Mouse (Mus musculus) liver, embryonic 11.5 days (tissue): ENCODE measurements around the gene Ppp1r8. TPM values are rescaled to one million over a fixed set of nuclear protein-coding genes. Genes with fewer than 3 reads are reported as not detected.

ENCODE experiments used
- ATAC-seq: fragments of 200-750 bp; cut with Nextera tagmentation; replicated peaks from 2 replicates; pipeline ENCODE4 v1.8.0; 2017; ENCODE audit warnings: moderate number of reproducible peaks, mild to moderate bottlenecking, moderate TSS enrichment, moderate library complexity; ENCODE audit not compliant: low FRiP score
- DNase-seq: peaks from one replicate; pipeline ENCODE4 v3.0.0-alpha.2; 2017; ENCODE audit warnings: low spot score
- H3K27ac ChIP-seq: fragments of 300-500 bp; sonication (generic); 2 replicates; pipeline ENCODE4 v1.5.1; 2014; ENCODE audit warnings: mild to moderate bottlenecking, low read depth, low read length, control low read depth
- H3K27me3 ChIP-seq: fragments of 300-500 bp; sonication (generic); replicated peaks from 2 replicates; pipeline ENCODE4 v1.6.1; 2014; ENCODE audit warnings: low read length, mixed read lengths; ENCODE audit not compliant: control insufficient read depth, insufficient read depth
- H3K36me3 ChIP-seq: fragments of 300-500 bp; sonication (generic); 2 replicates; pipeline ENCODE4 v1.6.1; 2014; ENCODE audit warnings: mild to moderate bottlenecking, low read length, moderate library complexity, mixed read lengths; ENCODE audit not compliant: control insufficient read depth, insufficient read depth
- H3K4me1 ChIP-seq: fragments of 300-500 bp; sonication (generic); replicated peaks from 2 replicates; pipeline ENCODE4 v1.6.1; 2014; ENCODE audit warnings: low read length, mixed read lengths; ENCODE audit not compliant: control insufficient read depth, insufficient read depth
- H3K4me2 ChIP-seq: fragments of 300-500 bp; sonication (generic); 2 replicates; pipeline ENCODE4 v1.6.1; 2014; ENCODE audit warnings: mild to moderate bottlenecking, control low read depth, moderate library complexity
- H3K4me3 ChIP-seq: fragments of 300-500 bp; sonication (generic); 2 replicates; pipeline ENCODE4 v1.5.1; 2014; ENCODE audit warnings: low read depth, low read length, control low read depth
- H3K9ac ChIP-seq: fragments of 300-500 bp; sonication (generic); 2 replicates; pipeline ENCODE4 v1.6.1; 2014; ENCODE audit warnings: low read depth, low read length, control low read depth
- H3K9me3 ChIP-seq: fragments of 300-500 bp; sonication (generic); 2 replicates; pipeline ENCODE4 v1.6.1; 2016; ENCODE audit warnings: low read length, inconsistent platforms, mixed read lengths; ENCODE audit not compliant: control insufficient read depth
- WGBS: fragments of 180-500 bp; shearing (Covaris S2); extraction: QIAGEN DNeasy Blood & Tissue Kit; methylation state at CpG from one replicate; pipeline ENCODE4 v1.1.7; 2014; 5-methylcytosine and 5-hydroxymethylcytosine counted together
- polyA plus RNA-seq: library from polyadenylated mRNA; unstranded; fragments of >200 nt; fragmentation: Nextera tagmentation; extraction: Ambion mirVana; gene quantifications from 2 replicates; pipeline ENCODE4 v1.2.1, GENCODE M21; 2014

Ppp1r8 gene
- 44.0 and 50.5 TPM in 2 replicates for polyA plus RNA-seq

GRCm38 (mm10) chr4:132842970-132843704 lies at the start of gene Ppp1r8:
Ppp1r8 (minus strand) TSS chr4:132843169.
- H3K4me2 ChIP-seq, result peak within 1 kb of the TSS; percentile 69
- peak within 1 kb of the TSS; percentile 72 for H3K27ac ChIP-seq
- 1% methylated on average over 40 of the region's 40 CpGs for WGBS
- peaks cover 16% of the 10 kb centered on the region for H3K36me3 ChIP-seq
- H3K4me3 ChIP-seq, result peak within 1 kb of the TSS; percentile 84
- peaks cover 17% of the 10 kb centered on the region for H3K4me1 ChIP-seq
- H3K9ac ChIP-seq, result peak within 1 kb of the TSS; percentile 94
- ATAC-seq (peak; percentile 98), DNase-seq (peak; percentile 86)
- no peaks in the 10 kb centered on the region for H3K27me3 ChIP-seq
- no peaks in the 10 kb centered on the region for H3K9me3 ChIP-seq

DNA sequence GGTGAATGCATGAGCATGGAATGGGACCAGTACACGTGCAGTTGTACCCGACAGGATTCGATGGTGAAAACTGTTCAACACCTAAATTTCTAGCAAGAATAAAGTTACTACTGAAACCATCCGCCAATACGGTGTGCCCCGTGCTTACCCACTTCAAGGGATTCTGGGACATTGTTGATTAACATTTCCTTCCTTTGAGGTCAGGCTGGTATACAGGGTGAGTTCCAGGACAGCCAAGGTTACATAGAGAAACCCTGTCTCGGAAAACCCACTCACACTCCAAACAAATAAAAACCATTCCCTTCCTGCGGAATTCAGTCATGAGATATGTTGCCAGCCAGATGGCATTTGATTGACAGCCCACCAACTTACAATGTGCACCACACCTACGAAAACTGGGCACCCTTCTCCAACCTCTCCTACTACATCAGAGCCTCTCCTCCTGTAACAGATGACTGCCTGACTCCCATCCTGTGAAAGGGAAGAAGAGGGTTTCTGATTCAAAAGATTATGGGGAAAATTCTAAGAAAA lies 41.9 kb upstream of the Ppp1r8 start:
- Histone ChIP-seq H3K27ac (peak overlapping the region; percentile 73), H3K36me3 (no peaks in the 10 kb centered on the region; the same call in 1 of the 2 replicates), H3K27me3 (no peaks in the 10 kb centered on the region), H3K4me3 (peak overlapping the region; percentile 79), H3K9ac (peak overlapping the region; percentile 90), H3K4me1 (peaks cover 12% of the 10 kb centered on the region), H3K9me3 (no peaks in the 10 kb centered on the region), H3K4me2 (peak overlapping the region; percentile 88)
- no peak for DNase-seq
- 0 out of 2 replicates have a peak, but pooled peaks have one; percentile 18 for ATAC-seq
- WGBS, result 14% methylated on average over 9 of the region's 9 CpGs

DNA sequence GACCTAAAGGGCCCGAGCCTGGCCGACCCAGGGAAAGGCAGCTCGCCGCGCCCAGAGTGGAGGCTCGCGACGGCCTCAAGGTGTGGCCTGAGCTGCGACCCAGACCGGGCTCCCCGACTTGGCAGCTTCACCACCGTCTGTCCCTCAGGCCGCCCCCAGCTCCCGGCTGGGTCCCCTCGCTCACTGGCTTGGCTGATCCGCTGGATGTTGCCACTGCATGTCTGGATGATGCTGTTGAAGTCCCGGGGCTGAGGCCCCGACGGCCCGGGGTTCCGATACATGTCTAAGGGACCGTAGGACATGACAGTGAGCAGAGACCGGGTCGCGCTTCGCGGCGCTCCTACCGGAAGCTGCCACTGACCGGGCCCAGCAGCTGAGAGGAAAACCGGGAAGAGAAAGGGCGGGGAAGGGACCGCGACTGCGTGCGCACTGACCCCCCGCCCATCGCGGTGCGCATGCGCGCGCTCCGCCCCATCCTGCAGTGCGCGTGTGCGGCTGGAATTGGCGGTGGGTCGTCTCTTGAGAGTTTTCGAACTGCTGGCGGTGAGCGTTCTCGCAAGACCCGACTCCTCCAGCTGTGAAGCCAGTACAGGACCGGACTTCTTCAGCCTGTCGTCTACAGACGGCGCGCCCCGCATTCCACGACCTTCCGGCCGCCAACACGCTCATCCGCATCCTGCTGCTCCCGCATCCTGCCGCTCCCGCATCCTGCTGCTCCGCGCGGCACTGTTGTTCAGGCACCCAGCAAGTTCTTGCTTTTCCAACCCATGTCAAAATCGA lies 41.3 kb upstream of the Ppp1r8 start, which contains the start of gene Stx12:
TSS of gene Stx12 (minus strand) at position 446 of the 780 bp plus-strand sequence.
- peak; percentile 90 for ATAC-seq
- peak; percentile 87 for DNase-seq
- H3K27ac ChIP-seq, result peak within 1 kb of the TSS; percentile 73
- peak within 1 kb of the TSS; percentile 88 for H3K4me2 ChIP-seq
- WGBS, result under 1% methylated on average over 71 of the region's 72 CpGs
- H3K9ac ChIP-seq, result peak within 1 kb of the TSS; percentile 90
- H3K36me3 ChIP-seq, result no peaks in the 10 kb centered on the region; the same call in 1 of the 2 replicates
- peak within 1 kb of the TSS; percentile 79 for H3K4me3 ChIP-seq
- H3K9me3 ChIP-seq, result no peaks in the 10 kb centered on the region
- H3K4me1 ChIP-seq, result peaks cover 12% of the 10 kb centered on the region
- H3K27me3 ChIP-seq, result no peaks in the 10 kb centered on the region

DNA sequence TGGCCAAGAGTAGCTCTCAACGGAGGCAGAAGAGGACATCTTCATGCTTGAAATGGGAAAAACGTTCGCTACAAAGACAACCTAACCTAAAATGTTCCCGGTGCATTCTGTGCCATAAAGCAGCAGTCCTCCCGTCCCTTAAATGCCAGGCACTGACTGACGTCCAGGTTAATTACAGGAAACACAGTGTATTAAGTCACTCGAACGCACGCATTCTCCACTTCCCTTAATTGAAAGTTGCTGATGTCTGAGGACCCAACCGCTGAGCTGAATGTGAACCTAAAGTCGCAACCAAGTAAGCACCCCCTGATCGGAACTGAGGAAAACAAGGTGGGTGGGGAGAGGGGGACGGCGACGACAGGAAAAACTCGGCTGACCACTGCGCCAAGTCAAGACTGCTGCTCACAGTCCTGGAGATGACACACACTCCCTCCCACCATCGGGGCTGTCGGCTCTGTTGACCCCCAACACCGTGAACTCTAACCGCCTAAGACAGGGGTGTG lies 40.6 kb upstream of the Ppp1r8 start:
- Histone ChIP-seq H3K9ac (peak overlapping the region; percentile 90), H3K27me3 (no peaks in the 10 kb centered on the region), H3K9me3 (no peaks in the 10 kb centered on the region), H3K4me3 (peak overlapping the region; percentile 79), H3K36me3 (no peaks in the 10 kb centered on the region; the same call in 1 of the 2 replicates), H3K4me2 (peak overlapping the region; percentile 88), H3K4me1 (peaks cover 12% of the 10 kb centered on the region), H3K27ac (peak overlapping the region; percentile 73)
- WGBS, result 3% methylated on average over 21 of the region's 21 CpGs
- DNase-seq (no peak), ATAC-seq (no peak)

DNA sequence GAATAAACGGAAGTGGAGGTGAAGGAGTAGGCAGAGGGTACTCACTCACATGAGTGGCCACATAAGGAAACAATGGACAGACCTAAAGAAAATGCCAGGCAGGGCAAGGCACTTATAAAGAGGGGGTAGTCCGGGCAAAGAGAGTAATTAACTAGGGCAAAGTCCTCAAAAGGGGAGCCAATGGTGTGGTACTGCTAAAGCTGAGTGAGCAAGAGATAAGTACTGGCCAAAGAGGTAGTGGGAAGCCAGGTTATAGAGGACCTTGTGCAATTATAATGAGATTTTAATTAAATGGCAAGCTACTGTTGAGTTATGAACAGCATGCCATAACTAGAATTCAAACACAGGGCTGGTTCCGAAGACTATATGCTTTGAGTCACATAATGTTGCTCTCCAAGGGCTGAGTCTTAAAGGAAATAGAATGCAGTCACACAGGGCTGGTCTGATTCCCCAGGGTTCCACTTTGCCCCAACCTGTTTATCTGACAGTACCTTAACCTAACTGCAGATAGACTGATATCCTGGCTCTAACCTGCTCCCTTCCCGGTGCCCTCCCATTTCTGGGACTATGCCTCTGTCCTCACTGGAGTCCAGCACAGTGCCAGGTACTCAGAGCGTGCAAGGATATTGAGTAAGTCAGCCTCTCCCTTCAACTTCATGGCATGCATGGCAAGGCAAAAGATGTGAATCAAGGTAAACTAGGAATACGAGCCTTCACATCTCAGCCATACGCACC lies 31.6 kb upstream of the Ppp1r8 start:
- Histone ChIP-seq H3K9ac (no peak overlapping the region), H3K27ac (no peak overlapping the region), H3K4me2 (no peak overlapping the region), H3K27me3 (no peaks in the 10 kb centered on the region), H3K4me1 (peaks cover 20% of the 10 kb centered on the region), H3K4me3 (no peak overlapping the region), H3K9me3 (no peaks in the 10 kb centered on the region), H3K36me3 (peaks cover 9% of the 10 kb centered on the region; the same call in 1 of the 2 replicates)
- WGBS, result 85% methylated on average over 7 of the region's 7 CpGs
- ATAC-seq, result no peak
- no peak for DNase-seq

DNA sequence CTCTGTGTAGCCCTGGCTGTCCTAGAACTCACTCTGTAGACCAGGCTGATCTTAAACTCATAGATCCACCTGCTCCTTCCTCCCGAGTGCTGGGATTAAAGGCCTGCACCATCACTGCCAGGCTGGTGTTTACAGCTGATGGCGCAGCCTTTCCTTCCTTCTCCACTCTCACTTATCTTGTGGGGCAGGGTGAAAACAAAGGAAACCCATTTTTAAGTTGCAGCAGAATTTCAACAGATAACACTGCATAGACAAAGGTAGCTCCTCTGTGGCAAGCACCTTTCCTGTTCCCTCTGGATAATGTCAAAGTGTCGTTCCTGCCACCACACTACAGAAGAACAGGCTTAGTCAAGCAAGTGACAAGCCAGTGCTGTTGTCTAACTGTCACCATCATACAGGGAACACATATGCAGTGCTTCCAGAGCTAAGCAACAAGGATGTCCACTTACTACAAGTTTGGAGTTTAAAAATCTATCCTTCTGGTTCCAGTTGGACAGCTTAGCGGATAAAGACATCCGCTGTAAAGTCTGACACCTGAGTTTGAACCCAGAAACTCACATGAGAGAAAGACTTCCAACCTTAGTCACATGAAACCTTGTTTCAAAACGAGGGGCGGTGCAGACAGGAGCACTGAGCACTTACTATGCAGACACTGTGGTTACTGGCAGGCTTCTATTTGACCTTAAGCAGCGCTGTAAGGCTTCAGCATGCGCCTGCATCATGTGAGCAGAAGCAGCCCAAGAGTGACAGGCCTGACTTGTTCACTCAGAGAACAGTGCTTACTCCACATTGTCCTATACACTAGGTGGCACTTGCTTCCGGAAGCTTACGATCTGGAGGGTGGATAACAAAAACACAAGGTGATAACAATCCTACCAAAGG lies 30.8 kb upstream of the Ppp1r8 start:
- 67% methylated on average over 11 of the region's 11 CpGs for WGBS
- H3K4me3 ChIP-seq, result no peak overlapping the region
- peaks cover 12% of the 10 kb centered on the region; the same call in 1 of the 2 replicates for H3K36me3 ChIP-seq
- H3K4me1 ChIP-seq, result peaks cover 20% of the 10 kb centered on the region
- 0 out of 2 replicates have a peak overlapping the region, but pooled peaks have one; percentile 2 for H3K27ac ChIP-seq
- H3K27me3 ChIP-seq, result no peaks in the 10 kb centered on the region
- no peak overlapping the region for H3K4me2 ChIP-seq
- no peak for ATAC-seq
- H3K9ac ChIP-seq, result no peak overlapping the region
- no peaks in the 10 kb centered on the region for H3K9me3 ChIP-seq
- no peak for DNase-seq

DNA sequence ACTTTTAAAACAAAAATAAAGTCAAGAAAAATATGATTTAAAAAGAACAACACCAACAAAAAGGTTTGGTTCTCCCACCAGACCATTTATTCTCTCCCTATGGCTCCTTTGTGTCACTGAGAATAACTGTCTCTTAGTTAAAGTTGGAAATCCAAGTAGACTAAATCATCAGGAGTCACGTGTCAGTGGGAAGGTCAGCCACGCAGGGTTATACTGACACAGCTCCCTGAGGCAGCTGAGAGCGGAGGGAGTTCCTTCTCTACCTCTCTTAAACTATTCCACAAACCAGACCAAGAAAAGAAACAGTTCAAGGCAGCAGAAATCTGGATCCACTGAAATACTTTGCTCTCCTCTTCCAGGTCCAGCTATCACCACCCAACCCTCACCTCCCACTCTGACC lies 28.1 kb upstream of the Ppp1r8 start:
- H3K9ac ChIP-seq, result no peak overlapping the region
- H3K36me3 ChIP-seq, result peaks cover 27% of the 10 kb centered on the region
- H3K4me2 ChIP-seq, result no peak overlapping the region
- peaks cover 20% of the 10 kb centered on the region for H3K4me1 ChIP-seq
- H3K9me3 ChIP-seq, result no peaks in the 10 kb centered on the region
- ATAC-seq, result no peak
- no peak overlapping the region for H3K4me3 ChIP-seq
- no peaks in the 10 kb centered on the region for H3K27me3 ChIP-seq
- no peak overlapping the region for H3K27ac ChIP-seq
- WGBS, result 89% methylated on average over 3 of the region's 3 CpGs
- no peak for DNase-seq
